Mouse (Mus musculus): ENCODE data around the gene Arhgap8. TPM values are rescaled to one million over a fixed set of nuclear protein-coding genes. Genes with fewer than 3 reads are reported as not detected.

Arhgap8 gene
- total and polyA plus RNA-seq, 3 experiments = 0.08 TPM; not detected in 2

- no peaks in the 10 kb centered on the region for H3K27me3 ChIP-seq (replicated peaks)
- peak overlapping the region; percentile 88 for H3K4me2 ChIP-seq (ENCODE audit: insufficient read depth, low read depth, poor library complexity, severe bottlenecking)
- H3K9ac ChIP-seq (ENCODE audit: insufficient read depth, low read depth) = peak overlapping the region; percentile 25; the same call in 1 of the 2 replicates
- dilution Hi-C loops (cut with MboI; ENCODE audit: extremely low pct_ligation_motif_present, extremely low pct_unique_long_range_greater_than_20kb, low sequenced_read_pairs) (no loop called here), in situ Hi-C loops (cut with MboI; ENCODE audit: low pct_ligation_motif_present, low pct_unique_long_range_greater_than_20kb, low sequenced_read_pairs) (no loop called here)
- H3K4me1 ChIP-seq (ENCODE audit: control insufficient read depth in 1 of 2, insufficient read depth in 2 of 2) = peaks cover 35 to 67% of the 10 kb centered on the region in 2 experiments
- peak overlapping the region in 1 of 3 experiments; percentile 7 for H3K4me3 ChIP-seq (replicated peaks in 1 of 3; ENCODE audit: low read depth in 2 of 3, low read length in 2 of 3, poor library complexity in 1 of 3)
- H3K79me2 ChIP-seq (replicated peaks; ENCODE audit: control insufficient read depth, extremely low read depth, insufficient read depth, poor library complexity, severe bottlenecking) = peaks cover 57% of the 10 kb centered on the region
- H3K27ac ChIP-seq (ENCODE audit: insufficient read depth, low read depth) = peak overlapping the region; percentile 97
- H3K36me3 ChIP-seq (replicated peaks in 1 of 2; ENCODE audit: control insufficient read depth in 1 of 2, insufficient read depth in 1 of 2, low read length in 1 of 2) = peaks cover 22 to 38% of the 10 kb centered on the region in 2 experiments
- TF ChIP-seq SIN3A (IDR thresholded peaks at IDR 0.05; ENCODE audit: low read length) = no peak
- peak; percentile 77 for TF ChIP-seq TCF12 (IDR thresholded peaks at IDR 0.05; ENCODE audit: low read depth, low read length)
- peak; percentile 48 for TF ChIP-seq BHLHE40 (IDR thresholded peaks at IDR 0.05; ENCODE audit: low read depth, low read length)
- 0 out of 2 replicates have a peak, but pooled peaks have one; percentile 13 for TF ChIP-seq MAFK (IDR thresholded peaks at IDR 0.05; ENCODE audit: insufficient replicate concordance, low read length)
- H3K9me3 ChIP-seq (replicated peaks; ENCODE audit: low read length) = no peaks in the 10 kb centered on the region
- DNase-seq (ENCODE audit: extremely low read depth) = no peak
Measured at GRCm38 (mm10) chr15:84684520-84684919, 35.3 kb upstream of the Arhgap8 start.

- Histone ChIP-seq H3K27me3 (replicated peaks) (no peaks in the 10 kb centered on the region), H3K4me3 (replicated peaks in 1 of 3; ENCODE audit: low read depth in 2 of 3, low read length in 2 of 3, poor library complexity in 1 of 3) (no peak overlapping the region), H3K27ac (ENCODE audit: insufficient read depth, low read depth) (peak overlapping the region; percentile 97), H3K4me1 (ENCODE audit: control insufficient read depth in 1 of 2, insufficient read depth in 2 of 2) (peaks cover 28 to 59% of the 10 kb centered on the region in 2 experiments), H3K9ac (ENCODE audit: insufficient read depth, low read depth) (peak overlapping the region; percentile 25; the same call in 1 of the 2 replicates), H3K36me3 (replicated peaks in 1 of 2; ENCODE audit: control insufficient read depth in 1 of 2, insufficient read depth in 1 of 2, low read length in 1 of 2) (peaks cover 30 to 47% of the 10 kb centered on the region in 2 experiments), H3K9me3 (replicated peaks; ENCODE audit: low read length) (no peaks in the 10 kb centered on the region), H3K79me2 (replicated peaks; ENCODE audit: control insufficient read depth, extremely low read depth, insufficient read depth, poor library complexity, severe bottlenecking) (peaks cover 57% of the 10 kb centered on the region), H3K4me2 (ENCODE audit: insufficient read depth, low read depth, poor library complexity, severe bottlenecking) (peak overlapping the region; percentile 88)
- dilution Hi-C loops (cut with MboI; ENCODE audit: extremely low pct_ligation_motif_present, extremely low pct_unique_long_range_greater_than_20kb, low sequenced_read_pairs) = no loop called here
- peak; percentile 97 for DNase-seq (ENCODE audit: extremely low read depth)
- in situ Hi-C loops (cut with MboI; ENCODE audit: low pct_ligation_motif_present, low pct_unique_long_range_greater_than_20kb, low sequenced_read_pairs) = no loop called here
- TF ChIP-seq HCFC1 (IDR thresholded peaks at IDR 0.05; ENCODE audit: low read depth, low read length) (no peak), MAFK (IDR thresholded peaks at IDR 0.05; ENCODE audit: insufficient replicate concordance, low read length) (peak; percentile 79), JUND (conservative IDR thresholded peaks at IDR 0.05; ENCODE audit: low read depth, low read length) (peak; percentile 74), JUN (IDR thresholded peaks at IDR 0.05; ENCODE audit: insufficient read depth, low read depth, low read length) (peak; percentile 70), TCF12 (IDR thresholded peaks at IDR 0.05; ENCODE audit: low read depth, low read length) (peak; percentile 100), MAX (IDR thresholded peaks at IDR 0.05; ENCODE audit: low read length) (peak; percentile 54; the same call in 1 of the 2 replicates), RCOR1 (conservative IDR thresholded peaks at IDR 0.05; ENCODE audit: low read depth, low read length) (peak; percentile 98), E2F4 (IDR thresholded peaks at IDR 0.05; ENCODE audit: insufficient replicate concordance, low read depth, low read length) (no peak), ZNF384 (IDR thresholded peaks at IDR 0.05; ENCODE audit: low read depth, low read length) (no peak), EP300 (IDR thresholded peaks at IDR 0.05; ENCODE audit: low read length) (peak; percentile 100), POLR2A (IDR thresholded peaks at IDR 0.05; ENCODE audit: low read depth, low read length) (peak; percentile 73), MXI1 (IDR thresholded peaks at IDR 0.05; ENCODE audit: low read depth, low read length) (peak; percentile 68), POLR2AphosphoS2 (IDR thresholded peaks at IDR 0.05; ENCODE audit: low read depth, low read length) (no peak), NRF1 (IDR thresholded peaks at IDR 0.05; ENCODE audit: low read depth, low read length) (no peak), NELFE (IDR thresholded peaks at IDR 0.05; ENCODE audit: low read depth, low read length) (peak; percentile 47; the same call in 1 of the 2 replicates), MYC (IDR thresholded peaks at IDR 0.05; ENCODE audit: low read depth, low read length) (peak; percentile 78), ZMIZ1 (IDR thresholded peaks at IDR 0.05; ENCODE audit: low read depth, low read length) (peak; percentile 73), RAD21 (IDR thresholded peaks at IDR 0.05; ENCODE audit: low read depth, low read length) (peak; percentile 2), TBP (conservative IDR thresholded peaks at IDR 0.05; ENCODE audit: low read depth, low read length) (peak; percentile 74), PAX5 (IDR thresholded peaks at IDR 0.05; ENCODE audit: low read length) (no peak), ELF1 (IDR thresholded peaks at IDR 0.05; ENCODE audit: low read depth, low read length) (peak; percentile 95), MAZ (IDR thresholded peaks at IDR 0.05; ENCODE audit: low read depth, low read length) (peak; percentile 94), BHLHE40 (IDR thresholded peaks at IDR 0.05; ENCODE audit: low read depth, low read length) (peak; percentile 89), ZC3H11A (IDR thresholded peaks at IDR 0.05; ENCODE audit: low read depth, low read length) (no peak), USF1 (IDR thresholded peaks at IDR 0.05; ENCODE audit: low read depth, low read length) (peak; percentile 62), USF2 (conservative IDR thresholded peaks at IDR 0.05; ENCODE audit: low read depth, low read length) (peak; percentile 56), CHD1 (IDR thresholded peaks at IDR 0.05; ENCODE audit: low read depth, low read length) (0 out of 2 replicates have a peak, but pooled peaks have one; percentile 17), KAT2A (IDR thresholded peaks at IDR 0.05; ENCODE audit: insufficient replicate concordance, low read length) (no peak), CHD2 (IDR thresholded peaks at IDR 0.05; ENCODE audit: low read length) (peak; percentile 93), SIN3A (IDR thresholded peaks at IDR 0.05; ENCODE audit: low read length) (peak; percentile 90), MEF2A (IDR thresholded peaks at IDR 0.05; ENCODE audit: borderline replicate concordance, low read depth, low read length) (peak; percentile 93), SMC3 (IDR thresholded peaks at IDR 0.05; ENCODE audit: low read depth, low read length) (no peak)
Measured at GRCm38 (mm10) chr15:84685417-84685816, 34.4 kb upstream of the Arhgap8 start.
